Mouse (Mus musculus) hindbrain, postnatal 0 days (tissue): Measurements from ENCODE around the gene Nppa. TPM values are rescaled to one million over a fixed set of nuclear protein-coding genes. Genes with fewer than 3 reads are reported as not detected.

Experiments
- ATAC-seq: fragments of 200-750 bp; cut with Nextera tagmentation; 2 replicates; pipeline ENCODE4 v1.8.0; 2017; ENCODE audit warnings: mild to moderate bottlenecking, moderate TSS enrichment, moderate library complexity
- DNase-seq: peaks from one replicate; pipeline ENCODE4 v3.0.0-alpha.2; 2015; ENCODE audit warnings: low spot score
- H3K27ac ChIP-seq: fragments of 300-500 bp; sonication (generic); 2 replicates; pipeline ENCODE4 v1.5.1; 2014; ENCODE audit warnings: mild to moderate bottlenecking
- H3K27me3 ChIP-seq: fragments of 300-500 bp; sonication (generic); 2 replicates; pipeline ENCODE4 v1.6.1; 2014; ENCODE audit warnings: low read length, mixed read lengths; ENCODE audit not compliant: insufficient read depth
- H3K36me3 ChIP-seq: fragments of 300-500 bp; sonication (generic); 2 replicates; pipeline ENCODE4 v1.6.1; 2014; ENCODE audit warnings: low read length, mixed read lengths; ENCODE audit not compliant: insufficient read depth
- H3K4me1 ChIP-seq: fragments of 300-500 bp; sonication (generic); 2 replicates; pipeline ENCODE4 v1.6.1; 2014; ENCODE audit warnings: antibody characterized with exemption, low read length, mixed read lengths; ENCODE audit not compliant: insufficient read depth
- H3K4me2 ChIP-seq: fragments of 300-500 bp; sonication (generic); 2 replicates; pipeline ENCODE4 v1.6.1; 2014; ENCODE audit warnings: low read depth, mild to moderate bottlenecking, low read length, moderate library complexity, mixed read lengths
- H3K4me3 ChIP-seq: fragments of 300-500 bp; sonication (generic); 2 replicates; pipeline ENCODE4 v1.5.1; 2014; ENCODE audit warnings: low read length
- H3K9ac ChIP-seq: fragments of 300-500 bp; sonication (generic); replicated peaks from 2 replicates; pipeline ENCODE4 v1.6.1; 2014; ENCODE audit warnings: mild to moderate bottlenecking, low read length, moderate library complexity, mixed read lengths
- H3K9me3 ChIP-seq: fragments of 300-500 bp; sonication (generic); 2 replicates; pipeline ENCODE4 v1.6.1; 2016; ENCODE audit warnings: low read length, mixed read lengths
- CTCF ChIP-seq: IDR thresholded peaks from 2 replicates; pipeline ENCODE4 v1.5.1; 2016; ENCODE audit warnings: antibody characterized with exemption, control low read depth, low read depth
- WGBS: fragments of 180-500 bp; shearing (Covaris S2); extraction: QIAGEN DNeasy Blood & Tissue Kit; methylation state at CpG from one replicate; pipeline ENCODE4 v1.1.7; 2014; 5-methylcytosine and 5-hydroxymethylcytosine counted together
- polyA plus RNA-seq: library from polyadenylated mRNA; unstranded; fragments of >200 nt; fragmentation: Nextera tagmentation; extraction: Ambion mirVana; gene quantifications from 2 replicates; pipeline ENCODE4 v1.2.1, GENCODE M21; 2015
- total RNA-seq: library from RNA; depleted of rRNA; stranded (reverse); fragments of >200 nt; gene quantifications from 2 replicates; pipeline ENCODE4 v1.2.3, GENCODE M21; 2014

Nppa gene
- total and polyA plus RNA-seq, 2 experiments from 2014 or later: 0.58 to 2.6 TPM

DNA sequence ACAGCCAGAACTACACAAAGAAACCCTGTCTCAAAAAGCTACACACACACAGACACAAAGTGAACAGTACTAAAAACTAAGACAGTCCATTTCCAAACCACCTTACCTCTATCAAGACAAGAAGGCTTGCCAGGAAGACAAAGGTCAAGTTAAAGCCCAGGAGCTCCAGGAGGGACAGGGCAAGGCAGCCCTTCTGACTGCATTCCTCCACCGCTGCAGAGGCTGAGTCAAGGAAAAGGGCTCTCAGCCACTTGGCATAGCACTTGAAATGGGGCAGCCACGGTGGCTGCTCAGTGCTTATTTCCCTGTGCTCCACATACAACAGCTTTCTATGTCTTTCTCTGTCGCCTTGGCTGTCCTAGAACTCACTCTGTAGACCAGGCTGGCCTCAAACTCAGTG is 23.5 kb downstream of the Nppa start:
- DNase-seq: no peak
- peaks cover 76% of the 10 kb centered on the region for H3K36me3 ChIP-seq
- WGBS: 90% methylated on average over 3 of the region's 3 CpGs
- H3K4me2 ChIP-seq: no peak overlapping the region
- no peaks in the 10 kb centered on the region for H3K9me3 ChIP-seq
- no peak overlapping the region for H3K27ac ChIP-seq
- no peak overlapping the region for H3K9ac ChIP-seq
- no peaks in the 10 kb centered on the region for H3K4me1 ChIP-seq
- no peaks in the 10 kb centered on the region for H3K27me3 ChIP-seq
- H3K4me3 ChIP-seq: no peak overlapping the region
- no peak for ATAC-seq
- TF ChIP-seq CTCF: no peak

GRCm38 (mm10) chr4:148029297-148029696 is 28.8 kb downstream of the Nppa start:
- 94% methylated on average over 7 of the region's 7 CpGs for WGBS

GRCm38 (mm10) chr4:148030506-148030905 is 30.0 kb downstream of the Nppa start:
- Histone ChIP-seq H3K36me3 (peaks cover 44% of the 10 kb centered on the region), H3K27me3 (no peaks in the 10 kb centered on the region), H3K9me3 (no peaks in the 10 kb centered on the region), H3K4me2 (no peak overlapping the region), H3K4me3 (no peak overlapping the region), H3K4me1 (no peaks in the 10 kb centered on the region), H3K27ac (no peak overlapping the region), H3K9ac (no peak overlapping the region)
- no peak for DNase-seq
- WGBS: 72% methylated on average over 5 of the region's 5 CpGs
- TF ChIP-seq CTCF: no peak
- no peak for ATAC-seq

More at GRCm38 (mm10) chr4:148029297-148029696, 28.8 kb downstream of the Nppa start:
- DNase-seq: no peak
- Histone ChIP-seq H3K4me3 (no peak overlapping the region), H3K27ac (no peak overlapping the region), H3K36me3 (peaks cover 47% of the 10 kb centered on the region), H3K27me3 (no peaks in the 10 kb centered on the region), H3K4me2 (no peak overlapping the region), H3K4me1 (no peaks in the 10 kb centered on the region), H3K9ac (no peak overlapping the region), H3K9me3 (no peaks in the 10 kb centered on the region)
- no peak for TF ChIP-seq CTCF
- ATAC-seq: no peak

DNA sequence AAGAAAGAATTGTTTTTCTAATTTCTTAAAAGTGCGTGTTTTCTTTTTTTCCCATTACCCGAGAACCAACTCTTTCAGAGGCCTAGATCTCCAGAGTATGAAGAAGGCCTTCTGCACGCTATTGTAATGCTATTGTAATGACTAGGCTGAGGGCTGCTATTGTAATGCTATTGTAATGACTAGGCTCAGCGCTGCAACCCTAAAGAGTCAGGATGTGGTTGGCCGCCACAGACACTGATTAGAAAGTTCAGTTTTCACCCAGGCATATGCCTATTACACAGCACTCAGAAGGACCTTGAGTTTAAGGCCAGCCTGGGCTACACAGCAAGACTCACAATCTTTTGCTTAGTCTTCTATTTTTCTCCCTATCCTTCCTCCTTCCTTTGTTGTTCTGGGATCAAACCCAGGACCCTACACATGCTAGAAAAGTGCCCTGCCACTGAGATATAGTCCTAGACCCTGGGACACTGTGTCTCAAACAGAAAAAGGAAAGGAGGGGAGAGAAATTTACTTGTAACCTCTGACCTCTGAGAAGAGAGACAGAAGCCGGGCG is 33.4 kb downstream of the Nppa start:
- Histone ChIP-seq H3K27me3 (no peaks in the 10 kb centered on the region), H3K27ac (no peak overlapping the region), H3K4me3 (no peak overlapping the region), H3K4me2 (no peak overlapping the region), H3K9ac (no peak overlapping the region), H3K4me1 (peaks cover 5% of the 10 kb centered on the region; the same call in 1 of the 2 replicates), H3K36me3 (peaks cover 16% of the 10 kb centered on the region; the same call in 1 of the 2 replicates), H3K9me3 (no peaks in the 10 kb centered on the region)
- DNase-seq (no peak), ATAC-seq (no peak)
- TF ChIP-seq CTCF: no peak
- WGBS: 65% methylated on average over 7 of the region's 7 CpGs

GRCm38 (mm10) chr4:148035440-148035839 is 34.9 kb downstream of the Nppa start:
- Histone ChIP-seq H3K4me2 (no peak overlapping the region), H3K27ac (no peak overlapping the region), H3K36me3 (0 out of 2 replicates have a peak, but pooled peaks cover 11% of the 10 kb centered on the region), H3K27me3 (no peaks in the 10 kb centered on the region), H3K4me3 (no peak overlapping the region), H3K9me3 (no peaks in the 10 kb centered on the region), H3K9ac (no peak overlapping the region), H3K4me1 (peaks cover 17% of the 10 kb centered on the region)
- ATAC-seq (no peak), DNase-seq (no peak)
- TF ChIP-seq CTCF: no peak
- 90% methylated on average over 3 of the region's 3 CpGs for WGBS

DNA sequence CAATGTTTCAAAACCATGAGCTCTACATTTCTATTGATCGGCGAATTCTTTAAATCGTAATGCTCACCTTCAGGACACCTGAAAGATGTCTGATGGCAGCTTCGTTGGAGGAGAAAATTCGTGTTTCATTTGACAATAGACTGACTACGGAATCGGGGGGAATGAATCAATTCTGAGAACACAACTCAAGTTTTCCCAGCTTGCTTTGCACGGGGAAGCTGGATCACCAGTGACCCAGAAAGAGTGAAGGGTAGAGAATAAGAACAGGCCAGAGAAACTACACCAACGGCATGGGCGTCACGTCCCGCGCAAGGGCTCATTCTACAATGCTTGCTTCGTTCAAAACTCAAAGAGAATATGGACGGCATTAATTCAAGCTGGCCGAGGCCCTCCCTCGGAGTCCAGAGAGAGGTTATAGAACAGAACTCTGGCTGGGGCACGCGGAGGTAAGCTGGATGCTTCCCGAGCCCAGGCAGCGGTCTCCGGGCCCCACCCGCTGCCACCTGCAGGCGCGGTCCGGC is 37.6 kb downstream of the Nppa start:
- DNase-seq (peak; percentile 33), ATAC-seq (no peak)
- 0 out of 2 replicates have a peak, but pooled peaks cover 5% of the 10 kb centered on the region for H3K36me3 ChIP-seq
- H3K27me3 ChIP-seq: no peaks in the 10 kb centered on the region
- H3K4me1 ChIP-seq: peaks cover 24% of the 10 kb centered on the region
- peak overlapping the region; percentile 72 for H3K4me2 ChIP-seq
- H3K27ac ChIP-seq: peak overlapping the region; percentile 95
- H3K9ac ChIP-seq: peak overlapping the region; percentile 89
- H3K9me3 ChIP-seq: no peaks in the 10 kb centered on the region
- H3K4me3 ChIP-seq: peak overlapping the region; percentile 94
- WGBS: 7% methylated on average over 23 of the region's 26 CpGs
- no peak for TF ChIP-seq CTCF

- peak within 1 kb of the TSS; percentile 95 for H3K27ac ChIP-seq
- peak within 1 kb of the TSS; percentile 94 for H3K4me3 ChIP-seq
- no peaks in the 10 kb centered on the region for H3K27me3 ChIP-seq
- 0 out of 2 replicates have a peak, but pooled peaks cover 5% of the 10 kb centered on the region for H3K36me3 ChIP-seq
- ATAC-seq (peak; percentile 95), DNase-seq (peak; percentile 100)
- TF ChIP-seq CTCF: no peak
- peak within 1 kb of the TSS; percentile 89 for H3K9ac ChIP-seq
- peak within 1 kb of the TSS; percentile 93 for H3K4me2 ChIP-seq
- peaks cover 24% of the 10 kb centered on the region for H3K4me1 ChIP-seq
- no peaks in the 10 kb centered on the region for H3K9me3 ChIP-seq
- WGBS: 0% methylated on average over 49 of the region's 54 CpGs
These were observed 38.2 kb downstream of the Nppa start, which contains the start of the genes Clcn6 and Mthfr for GRCm38 (mm10) chr4:148038600-148039253. TSS of gene Clcn6 (minus strand) at chr4:148038821. TSS of gene Mthfr (plus strand) at chr4:148039077.
